Mouse (Mus musculus) liver, embryonic 14.5 days (tissue): Measurements from ENCODE around the gene Pdzk1. TPM values are rescaled to one million over a fixed set of nuclear protein-coding genes. Genes with fewer than 3 reads are reported as not detected.

ENCODE experiments used
- ATAC-seq: fragments of 200-750 bp; cut with Nextera tagmentation; 2 replicates; pipeline ENCODE4 v1.8.0; 2017; ENCODE audit warnings: moderate number of reproducible peaks, mild to moderate bottlenecking, moderate library complexity; ENCODE audit not compliant: insufficient read depth
- DNase-seq, 3 experiments: peaks; one replicate each; pipeline ENCODE4 v3.0.0-alpha.2; 2012 to 2013; ENCODE audit warnings: low read depth in 3 of 3, low spot score in 3 of 3
- H3K27ac ChIP-seq: fragments of 300-500 bp; sonication (generic); 2 replicates; pipeline ENCODE4 v1.5.1; 2014; ENCODE audit warnings: moderate library complexity, mild to moderate bottlenecking, control low read depth, inconsistent platforms
- H3K27me3 ChIP-seq: fragments of 300-500 bp; sonication (generic); 2 replicates; pipeline ENCODE4 v1.6.1; 2014; ENCODE audit warnings: mild to moderate bottlenecking, low read length, moderate library complexity; ENCODE audit not compliant: control insufficient read depth, insufficient read depth
- H3K36me3 ChIP-seq: fragments of 300-500 bp; sonication (generic); replicated peaks from 2 replicates; pipeline ENCODE4 v1.6.1; 2014; ENCODE audit warnings: low read depth; ENCODE audit not compliant: control insufficient read depth, insufficient read depth
- H3K4me1 ChIP-seq, 2 experiments: fragments of 200-500 bp in 1 of 2; fragments of 300-500 bp in 1 of 2; sonication (generic) in 1 of 2; replicated peaks; 2 replicates each; pipeline ENCODE4 v1.6.1; 2012 to 2014; ENCODE audit warnings: antibody characterized with exemption in 1 of 2, inconsistent platforms in 1 of 2, low read length in 1 of 2; ENCODE audit not compliant: control insufficient read depth in 2 of 2, insufficient read depth in 2 of 2
- H3K4me2 ChIP-seq: fragments of 300-500 bp; sonication (generic); 2 replicates; pipeline ENCODE4 v1.6.1; 2014; ENCODE audit warnings: low read depth, mild to moderate bottlenecking, control low read depth, moderate library complexity
- H3K4me3 ChIP-seq, 2 experiments: fragments of 200-500 bp in 1 of 2; fragments of 300-500 bp in 1 of 2; sonication (generic) in 1 of 2; 2 replicates each; pipeline ENCODE4 v1.5.1; 2012 to 2014; ENCODE audit warnings: low read depth in 2 of 2, low read length in 2 of 2, mild to moderate bottlenecking in 2 of 2, control low read depth in 1 of 2, inconsistent platforms in 1 of 2, moderate library complexity in 1 of 2; ENCODE audit not compliant: insufficient read depth in 1 of 2
- H3K9ac ChIP-seq: fragments of 300-500 bp; sonication (generic); replicated peaks from 2 replicates; pipeline ENCODE4 v1.6.1; 2014; ENCODE audit warnings: mild to moderate bottlenecking, control low read depth, moderate library complexity
- H3K9me3 ChIP-seq: fragments of 300-500 bp; sonication (generic); 2 replicates; pipeline ENCODE4 v1.6.1; 2016; ENCODE audit warnings: low read length, mixed read lengths; ENCODE audit not compliant: control insufficient read depth
- CTCF ChIP-seq: IDR thresholded peaks from 2 replicates; pipeline ENCODE4 v1.5.1; 2016; ENCODE audit warnings: antibody characterized with exemption, low read depth, control low read depth
- EP300 ChIP-seq: IDR thresholded peaks from 2 replicates; pipeline ENCODE4 v1.6.1; 2016; ENCODE audit warnings: antibody characterized with exemption, low read depth
- WGBS: fragments of 180-500 bp; shearing (Covaris S2); extraction: QIAGEN DNeasy Blood & Tissue Kit; methylation state at CpG from one replicate; pipeline ENCODE4 v1.1.7; 2014; ENCODE audit not compliant: insufficient replicate concordance; 5-methylcytosine and 5-hydroxymethylcytosine counted together
- polyA plus RNA-seq, 2 experiments: library from polyadenylated mRNA; depleted of rRNA in 1 of 2; stranded (reverse) in 1 of 2; unstranded in 1 of 2; fragments of >200 nt; fragmentation: Nextera tagmentation in 1 of 2; extraction: Ambion mirVana in 1 of 2; gene quantifications; 2 replicates each; pipeline versions ENCODE4 v1.2.1 to v1.2.3; 2012 to 2014

Gene Pdzk1
- polyA plus RNA-seq, 2 experiments: 6.3 to 11.4 TPM

GRCm38 (mm10) chr3:96874808-96875571 is 45.9 kb downstream of the Pdzk1 start:
- ATAC-seq (no peak), DNase-seq (no peak)
- Histone ChIP-seq H3K27me3 (no peaks in the 10 kb centered on the region), H3K9me3 (no peaks in the 10 kb centered on the region), H3K4me2 (no peak overlapping the region), H3K27ac (no peak overlapping the region), H3K4me3 (no peak overlapping the region), H3K36me3 (peaks cover 20% of the 10 kb centered on the region), H3K4me1 (no peaks in the 10 kb centered on the region), H3K9ac (no peak overlapping the region)
- no peak for TF ChIP-seq CTCF
- TF ChIP-seq EP300: no peak
- 71% methylated on average over 7 of the region's 7 CpGs for WGBS

DNA sequence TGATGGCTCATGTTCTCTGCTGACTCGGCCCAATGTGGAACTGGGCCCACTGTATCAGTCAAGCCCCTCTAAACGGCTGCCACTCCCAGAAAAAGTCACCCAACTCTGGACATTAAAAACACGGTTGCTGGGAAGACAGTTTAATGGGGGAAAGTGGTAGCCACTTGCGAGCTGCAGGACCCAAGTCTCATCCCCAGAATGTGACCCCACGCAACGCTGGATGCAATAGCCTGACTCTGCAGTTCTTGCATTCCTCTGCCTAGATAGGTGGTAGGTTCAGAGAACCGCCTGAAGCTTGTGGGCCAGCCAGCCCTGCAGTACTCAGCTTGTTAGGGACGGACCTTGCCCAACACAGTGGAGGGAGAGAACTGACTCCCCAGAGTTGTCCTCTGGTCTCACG is 50.5 kb downstream of the Pdzk1 start:
- ATAC-seq: no peak
- no peak overlapping the region for H3K4me3 ChIP-seq
- H3K4me1 ChIP-seq: no peaks in the 10 kb centered on the region
- WGBS: 82% methylated on average over 9 of the region's 9 CpGs
- H3K36me3 ChIP-seq: peaks cover 5% of the 10 kb centered on the region
- no peaks in the 10 kb centered on the region for H3K27me3 ChIP-seq
- DNase-seq: no peak
- no peak overlapping the region for H3K9ac ChIP-seq
- TF ChIP-seq CTCF (no peak), EP300 (no peak)
- H3K4me2 ChIP-seq: no peak overlapping the region
- no peak overlapping the region for H3K27ac ChIP-seq
- no peaks in the 10 kb centered on the region for H3K9me3 ChIP-seq

DNA sequence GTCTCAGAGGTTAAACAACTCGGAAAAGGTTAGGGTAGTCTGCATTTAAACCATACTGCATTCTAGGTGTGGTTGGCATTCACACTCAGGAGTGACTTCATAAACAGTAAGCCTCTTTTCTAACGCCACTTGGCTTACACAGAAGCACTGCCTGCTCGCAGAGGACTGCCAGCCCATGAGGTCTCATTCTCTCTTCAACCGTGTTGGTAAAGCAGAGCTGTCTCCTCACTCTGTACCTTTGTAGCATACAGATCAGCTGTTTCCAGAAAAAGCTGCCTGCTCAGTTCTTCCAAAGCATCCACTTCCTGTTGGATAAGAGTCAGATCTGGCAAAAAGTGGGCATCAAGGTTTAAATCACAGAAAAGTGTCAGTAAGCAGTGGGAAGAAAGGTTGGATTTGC is 51.3 kb downstream of the Pdzk1 start:
- H3K36me3 ChIP-seq: peaks cover 5% of the 10 kb centered on the region

GRCm38 (mm10) chr3:96881557-96881956 is 52.5 kb downstream of the Pdzk1 start:
- H3K9ac ChIP-seq: no peak overlapping the region
- H3K9me3 ChIP-seq: no peaks in the 10 kb centered on the region
- 63% methylated on average over 6 of the region's 6 CpGs for WGBS

More for the DNA sequence above, 51.3 kb downstream of the Pdzk1 start:
- no peak for TF ChIP-seq EP300
- no peak for TF ChIP-seq CTCF
- no peaks in the 10 kb centered on the region for H3K9me3 ChIP-seq
- H3K4me3 ChIP-seq: no peak overlapping the region
- DNase-seq (no peak), ATAC-seq (no peak)
- no peak overlapping the region for H3K4me2 ChIP-seq
- H3K27ac ChIP-seq: no peak overlapping the region
- WGBS: 72% methylated on average over 4 of the region's 4 CpGs
- H3K9ac ChIP-seq: no peak overlapping the region
- H3K4me1 ChIP-seq: no peaks in the 10 kb centered on the region
- no peaks in the 10 kb centered on the region for H3K27me3 ChIP-seq

DNA sequence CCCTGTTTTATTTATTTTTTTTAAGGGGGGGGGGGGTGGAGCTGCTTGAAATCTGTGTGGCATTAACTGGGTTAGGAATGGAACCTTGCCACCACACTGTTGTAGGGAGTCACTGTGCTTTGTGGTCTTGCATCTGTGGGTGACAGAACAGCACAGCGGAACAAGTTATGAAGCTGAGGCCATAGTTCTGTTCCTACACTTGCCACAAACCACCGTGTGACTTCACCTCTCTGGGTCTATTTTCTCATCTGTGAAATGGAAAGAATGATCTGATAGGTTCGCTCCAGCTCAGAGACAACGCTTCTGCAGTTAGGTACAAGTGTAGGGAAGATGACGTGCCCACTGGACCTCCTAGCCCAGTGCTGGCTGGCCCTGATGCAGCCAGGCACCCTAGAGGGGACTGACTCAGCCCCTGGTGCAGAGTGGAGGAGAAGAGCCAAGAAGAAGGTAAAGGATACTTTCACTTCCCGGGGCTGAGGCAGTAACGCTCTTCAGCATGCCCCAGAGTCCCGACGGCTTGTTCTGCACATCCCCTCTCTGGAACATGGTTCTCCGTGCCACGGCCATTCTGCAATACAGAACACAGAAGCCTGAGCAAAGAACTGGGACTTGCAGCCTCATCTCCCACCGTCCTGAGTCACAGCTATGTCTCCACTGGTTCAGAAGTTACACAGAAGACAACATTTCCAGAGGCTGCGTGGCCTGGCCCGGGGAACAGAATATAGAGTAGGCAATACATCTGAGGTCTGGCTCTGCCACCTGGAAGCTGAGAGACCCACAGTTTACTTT is 53.2 kb downstream of the Pdzk1 start:
- no peak overlapping the region for H3K4me2 ChIP-seq
- H3K27me3 ChIP-seq: no peaks in the 10 kb centered on the region
- WGBS: 85% methylated on average over 14 of the region's 14 CpGs
- no peak overlapping the region for H3K27ac ChIP-seq
- no peak for DNase-seq
- no peak overlapping the region for H3K4me3 ChIP-seq
- H3K36me3 ChIP-seq: peaks cover 5% of the 10 kb centered on the region
- H3K9ac ChIP-seq: no peak overlapping the region
- H3K9me3 ChIP-seq: no peaks in the 10 kb centered on the region
- ATAC-seq: no peak
- no peaks in the 10 kb centered on the region for H3K4me1 ChIP-seq
- TF ChIP-seq EP300 (no peak), CTCF (no peak)

More at GRCm38 (mm10) chr3:96881557-96881956, 52.5 kb downstream of the Pdzk1 start:
- DNase-seq (no peak), ATAC-seq (no peak)
- Histone ChIP-seq H3K27me3 (no peaks in the 10 kb centered on the region), H3K4me3 (no peak overlapping the region), H3K36me3 (peaks cover 5% of the 10 kb centered on the region), H3K4me2 (no peak overlapping the region), H3K4me1 (no peaks in the 10 kb centered on the region), H3K27ac (no peak overlapping the region)
- TF ChIP-seq CTCF: no peak
- no peak for TF ChIP-seq EP300
